Mouse (Mus musculus): ENCODE measurements at regions not wholly inside any gene's neighbourhood (a gene's known extent, or its start where the extent isn't known, plus 50 kb on each side); places are given as distances from the start of the nearest gene placed in this dataset.
"Not testable (repeated sequence)": the region's sequence is repeated elsewhere in the genome, so short reads cannot be mapped to it uniquely, and the experiment has no call there.

GRCm38 (mm10) chr10:43674749-43675148, 96.7 kb downstream of the Cd24a start:
- ATAC-seq (ENCODE audit: insufficient number of reproducible peaks, insufficient read depth, low FRiP score, low TSS enrichment, low read depth): no peak
- no peaks in the 10 kb centered on the region for H3K36me3 ChIP-seq
- 82% methylated on average over 1 of the region's 1 CpGs for WGBS
- H3K9me3 ChIP-seq: no peaks in the 10 kb centered on the region
- H3K9ac ChIP-seq (replicated peaks): no peak overlapping the region
- no peaks in the 10 kb centered on the region for H3K27me3 ChIP-seq
- peaks cover 12% of the 10 kb centered on the region; the same call in 1 of the 2 replicates for H3K4me1 ChIP-seq (replicated peaks)
- H3K4me3 ChIP-seq (replicated peaks): no peak overlapping the region
- no peak overlapping the region for H3K4me2 ChIP-seq
- no peak overlapping the region for H3K27ac ChIP-seq

DNA sequence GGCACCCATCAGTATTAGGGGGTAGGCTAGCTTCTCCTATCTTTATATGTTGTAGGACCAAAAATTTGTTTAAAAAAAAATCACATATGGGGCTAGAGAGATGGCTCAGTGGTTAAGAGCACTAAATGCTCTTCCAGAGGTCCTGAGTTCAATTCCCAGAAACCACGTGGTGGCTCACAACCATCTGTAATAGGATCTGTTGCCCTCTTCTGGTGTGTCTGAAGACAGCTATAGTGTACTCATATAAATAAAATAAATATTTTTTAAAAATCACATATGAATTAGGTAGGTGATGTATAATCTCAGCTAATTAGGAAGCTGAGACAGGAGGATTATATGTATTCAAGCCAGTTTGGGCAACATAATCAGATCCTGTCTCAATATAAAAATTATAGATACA, 97.4 kb downstream of the Cd24a start:
- H3K9ac ChIP-seq (replicated peaks); ATAC-seq (ENCODE audit: insufficient number of reproducible peaks, insufficient read depth, low FRiP score, low TSS enrichment, low read depth); H3K4me2 ChIP-seq: not testable (repeated sequence)

GRCm38 (mm10) chr10:43676289-43676688, 98.2 kb downstream of the Cd24a start:
- 72% methylated on average over 5 of the region's 5 CpGs for WGBS
- H3K27me3 ChIP-seq: no peaks in the 10 kb centered on the region
- no peak for ATAC-seq (ENCODE audit: insufficient number of reproducible peaks, insufficient read depth, low FRiP score, low TSS enrichment, low read depth)
- H3K9ac ChIP-seq (replicated peaks): no peak overlapping the region
- H3K4me2 ChIP-seq: no peak overlapping the region
- H3K4me1 ChIP-seq (replicated peaks): peaks cover 12% of the 10 kb centered on the region; the same call in 1 of the 2 replicates
- H3K36me3 ChIP-seq: no peaks in the 10 kb centered on the region
- H3K9me3 ChIP-seq: no peaks in the 10 kb centered on the region
- H3K4me3 ChIP-seq (replicated peaks): no peak overlapping the region
- H3K27ac ChIP-seq: no peak overlapping the region

More for the DNA sequence above, 97.4 kb downstream of the Cd24a start:
- H3K36me3 ChIP-seq; H3K4me3 ChIP-seq (replicated peaks); H3K9me3 ChIP-seq; H3K27me3 ChIP-seq: not testable (repeated sequence)
- Histone ChIP-seq H3K27ac (0 out of 2 replicates have a peak overlapping the region, but pooled peaks have one; percentile 23), H3K4me1 (replicated peaks) (peaks cover 12% of the 10 kb centered on the region; the same call in 1 of the 2 replicates)
- 74% methylated on average over 1 of the region's 1 CpGs for WGBS

DNA sequence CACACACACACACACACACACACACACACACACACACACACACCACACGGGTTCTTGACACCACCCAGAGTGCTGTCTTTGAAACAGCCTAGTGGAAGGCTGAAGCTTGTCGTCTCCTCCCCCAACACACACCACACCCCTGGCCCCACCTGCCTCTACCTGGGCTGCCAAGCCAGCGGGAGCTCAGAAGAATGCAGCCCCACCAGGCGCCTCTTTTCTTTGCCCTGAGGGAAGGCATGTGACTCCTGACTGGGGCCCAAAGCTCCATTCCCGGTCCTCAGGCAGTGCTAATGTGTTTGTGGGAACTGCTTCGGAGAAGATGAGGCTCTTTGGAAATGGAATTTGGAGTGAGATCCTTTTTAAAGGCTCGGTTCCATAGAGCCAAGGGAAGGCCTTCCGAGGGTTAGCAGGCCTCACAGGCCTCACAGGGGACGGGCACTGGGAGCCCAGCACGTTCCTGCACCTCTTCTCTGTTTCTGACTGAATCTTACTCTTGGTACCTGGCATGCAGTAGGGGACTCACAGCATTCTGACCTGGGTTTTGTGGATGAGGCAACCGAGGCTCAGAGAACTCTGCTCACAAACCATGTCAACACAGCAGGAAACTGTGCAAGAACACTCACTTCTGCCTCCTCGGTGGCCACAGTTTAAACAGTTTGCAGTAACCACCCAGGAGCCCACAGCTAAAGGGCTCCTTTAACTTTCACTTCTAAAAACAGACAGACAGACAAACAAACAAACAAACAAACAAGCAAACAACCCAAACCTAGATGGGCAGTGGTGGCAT, 106.4 kb downstream of the Cd24a start:
- no peak for ATAC-seq (ENCODE audit: insufficient number of reproducible peaks, insufficient read depth, low FRiP score, low TSS enrichment, low read depth)

GRCm38 (mm10) chr10:43689161-43689913, 111.3 kb downstream of the Cd24a start:
- no peak for ATAC-seq (ENCODE audit: insufficient number of reproducible peaks, insufficient read depth, low FRiP score, low TSS enrichment, low read depth)
- 16% methylated on average over 10 of the region's 10 CpGs for WGBS
- Histone ChIP-seq H3K27me3 (no peaks in the 10 kb centered on the region), H3K4me3 (replicated peaks) (no peak overlapping the region), H3K27ac (no peak overlapping the region), H3K4me2 (peak overlapping the region; percentile 32), H3K36me3 (no peaks in the 10 kb centered on the region), H3K4me1 (replicated peaks) (peaks cover 28% of the 10 kb centered on the region), H3K9me3 (no peaks in the 10 kb centered on the region), H3K9ac (replicated peaks) (no peak overlapping the region)

More for the DNA sequence above, 106.4 kb downstream of the Cd24a start:
- Histone ChIP-seq H3K27ac (peak overlapping the region; percentile 66), H3K4me3 (replicated peaks) (no peak overlapping the region), H3K9me3 (no peaks in the 10 kb centered on the region), H3K36me3 (no peaks in the 10 kb centered on the region), H3K9ac (replicated peaks) (peak overlapping the region; percentile 23; the same call in 1 of the 2 replicates), H3K4me1 (replicated peaks) (peaks cover 19% of the 10 kb centered on the region), H3K27me3 (no peaks in the 10 kb centered on the region), H3K4me2 (no peak overlapping the region)
- WGBS: 37% methylated on average over 12 of the region's 12 CpGs

DNA sequence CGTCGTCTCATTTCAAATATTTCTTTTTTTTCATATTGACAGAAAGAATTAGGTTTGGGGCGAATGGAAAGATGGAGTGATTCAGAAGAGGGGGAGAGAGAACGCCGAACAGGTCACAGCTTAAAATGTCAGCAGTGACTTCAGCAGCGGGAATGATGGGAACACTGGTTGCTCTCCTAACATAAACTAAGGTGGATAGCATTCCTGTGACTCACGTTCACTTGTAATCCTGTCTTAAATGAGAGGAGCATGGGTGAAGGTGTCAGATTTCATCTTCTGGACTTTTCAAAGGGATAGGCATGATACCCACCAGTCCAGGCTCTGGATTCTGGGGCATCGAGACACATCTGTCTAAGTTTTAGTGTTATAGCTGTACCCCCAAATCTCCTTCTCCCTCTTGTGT, 111.8 kb downstream of the Cd24a start:
- no peaks in the 10 kb centered on the region for H3K36me3 ChIP-seq
- H3K4me2 ChIP-seq: peak overlapping the region; percentile 32; the same call in 1 of the 2 replicates
- no peak overlapping the region for H3K27ac ChIP-seq
- no peak overlapping the region for H3K9ac ChIP-seq (replicated peaks)
- H3K27me3 ChIP-seq: no peaks in the 10 kb centered on the region
- WGBS: 38% methylated on average over 8 of the region's 8 CpGs
- peaks cover 30% of the 10 kb centered on the region for H3K4me1 ChIP-seq (replicated peaks)
- H3K4me3 ChIP-seq (replicated peaks): no peak overlapping the region
- ATAC-seq (ENCODE audit: insufficient number of reproducible peaks, insufficient read depth, low FRiP score, low TSS enrichment, low read depth): no peak
- H3K9me3 ChIP-seq: no peaks in the 10 kb centered on the region

GRCm38 (mm10) chr10:43693974-43694373, 115.9 kb downstream of the Cd24a start:
- Histone ChIP-seq H3K4me2 (no peak overlapping the region), H3K9me3 (no peaks in the 10 kb centered on the region), H3K4me1 (replicated peaks) (peaks cover 28% of the 10 kb centered on the region), H3K27me3 (no peaks in the 10 kb centered on the region), H3K9ac (replicated peaks) (no peak overlapping the region), H3K4me3 (replicated peaks) (no peak overlapping the region), H3K27ac (no peak overlapping the region), H3K36me3 (no peaks in the 10 kb centered on the region)
- ATAC-seq (ENCODE audit: insufficient number of reproducible peaks, insufficient read depth, low FRiP score, low TSS enrichment, low read depth): no peak
- 57% methylated on average over 5 of the region's 5 CpGs for WGBS

GRCm38 (mm10) chr10:43694508-43694907, 116.4 kb downstream of the Cd24a start:
- 20% methylated on average over 6 of the region's 6 CpGs for WGBS
- H3K9me3 ChIP-seq: no peaks in the 10 kb centered on the region
- no peak overlapping the region for H3K4me2 ChIP-seq
- H3K4me3 ChIP-seq (replicated peaks): no peak overlapping the region
- H3K4me1 ChIP-seq (replicated peaks): peaks cover 23% of the 10 kb centered on the region
- H3K27ac ChIP-seq: no peak overlapping the region
- no peak overlapping the region; the same call in 1 of the 2 replicates for H3K9ac ChIP-seq (replicated peaks)
- H3K36me3 ChIP-seq: no peaks in the 10 kb centered on the region
- no peaks in the 10 kb centered on the region for H3K27me3 ChIP-seq
- ATAC-seq (ENCODE audit: insufficient number of reproducible peaks, insufficient read depth, low FRiP score, low TSS enrichment, low read depth): 0 out of 2 replicates have a peak, but pooled peaks have one; percentile 67

GRCm38 (mm10) chr10:43695470-43695869, 117.4 kb downstream of the Cd24a start:
- H3K27ac ChIP-seq: no peak overlapping the region
- WGBS: 70% methylated on average over 10 of the region's 10 CpGs
- H3K36me3 ChIP-seq: no peaks in the 10 kb centered on the region

GRCm38 (mm10) chr10:43697917-43698316, 119.8 kb downstream of the Cd24a start:
- no peak overlapping the region for H3K4me2 ChIP-seq
- WGBS: 60% methylated on average over 2 of the region's 2 CpGs
- no peak for ATAC-seq (ENCODE audit: insufficient number of reproducible peaks, insufficient read depth, low FRiP score, low TSS enrichment, low read depth)
- no peaks in the 10 kb centered on the region for H3K9me3 ChIP-seq
- H3K9ac ChIP-seq (replicated peaks): no peak overlapping the region
- H3K27ac ChIP-seq: no peak overlapping the region
- H3K36me3 ChIP-seq: no peaks in the 10 kb centered on the region
- H3K4me1 ChIP-seq (replicated peaks): peaks cover 15% of the 10 kb centered on the region
- H3K27me3 ChIP-seq: no peaks in the 10 kb centered on the region
- no peak overlapping the region for H3K4me3 ChIP-seq (replicated peaks)

More at GRCm38 (mm10) chr10:43695470-43695869, 117.4 kb downstream of the Cd24a start:
- Histone ChIP-seq H3K4me1 (replicated peaks) (peaks cover 15% of the 10 kb centered on the region), H3K9ac (replicated peaks) (no peak overlapping the region), H3K27me3 (no peaks in the 10 kb centered on the region), H3K9me3 (no peaks in the 10 kb centered on the region), H3K4me3 (replicated peaks) (no peak overlapping the region), H3K4me2 (no peak overlapping the region)
- no peak for ATAC-seq (ENCODE audit: insufficient number of reproducible peaks, insufficient read depth, low FRiP score, low TSS enrichment, low read depth)
